Mouse (Mus musculus): ENCODE results near the gene Gm42420. TPM values are rescaled to one million over a fixed set of nuclear protein-coding genes. Genes with fewer than 3 reads are reported as not detected.

The Gm42420 gene
- 3.4 TPM for polyA plus RNA-seq (2017; shearing (Covaris generic))

DNA sequence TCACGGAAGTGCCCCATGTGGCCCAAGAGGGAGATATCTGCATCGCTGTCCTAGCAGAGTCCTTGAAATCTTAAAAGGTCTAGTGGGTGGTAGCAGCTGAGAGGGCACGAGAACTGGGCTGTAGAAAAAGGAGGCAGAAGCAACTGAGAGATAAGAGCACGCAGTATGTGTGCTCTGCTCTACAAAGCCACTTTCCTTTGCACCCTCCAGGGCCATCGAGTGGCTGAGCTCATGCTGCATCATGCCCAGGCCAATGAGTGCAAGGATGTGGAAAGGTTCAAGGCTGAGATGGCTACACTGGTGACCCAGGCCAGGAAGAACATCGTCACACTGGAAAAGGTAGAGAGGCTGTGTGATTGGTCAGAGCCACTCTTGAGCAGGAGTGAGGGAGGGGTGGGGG, at the start of gene Gm42420:
Gene Gm42420 (plus strand): TSS at position 237 of the 400 bp plus-strand sequence.

GRCm38 (mm10) chr6:39557723-39558261, 27.8 kb upstream of the Gm42420 start, which contains the start of gene Dennd2a:
Gene Dennd2a, minus strand, starts transcription at chr6:39557867.

DNA sequence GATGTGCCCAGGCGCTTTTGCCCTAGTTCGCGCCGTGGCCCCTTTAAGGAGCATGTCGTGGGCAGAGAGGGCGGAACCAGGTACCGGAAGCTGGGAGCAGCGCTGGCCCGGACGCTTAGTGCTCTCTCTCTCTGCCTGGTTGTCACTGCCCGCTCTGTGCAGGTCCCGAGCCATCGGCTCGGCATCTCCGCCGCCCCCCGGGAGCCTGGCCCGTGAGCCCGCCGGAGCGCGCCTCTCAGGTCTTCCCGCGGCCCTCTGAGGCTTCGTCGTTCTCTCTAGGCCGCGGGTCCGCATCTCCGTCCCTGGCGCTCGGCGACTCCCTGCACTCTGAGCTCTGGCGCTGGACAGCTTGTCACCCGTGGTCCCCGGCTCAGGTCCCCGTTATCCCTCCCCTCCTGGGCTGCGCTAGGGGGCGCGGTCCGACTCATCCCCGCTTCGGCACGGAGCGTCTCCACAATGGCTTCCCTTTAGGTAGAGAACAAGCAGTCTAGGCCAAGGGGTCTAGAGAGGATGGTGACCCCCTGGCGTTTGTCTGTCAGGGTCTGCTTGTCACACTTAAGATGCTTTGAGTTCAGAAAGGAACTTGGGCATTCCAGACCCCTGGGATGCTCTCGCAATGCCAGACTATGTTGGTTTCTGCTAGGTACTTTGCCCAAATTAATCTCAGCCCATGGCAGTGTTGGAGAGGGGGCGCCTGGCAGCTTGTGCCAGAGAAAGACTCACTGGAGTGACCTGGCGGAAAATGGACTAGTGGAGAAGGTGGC, 11.6 kb upstream of the Gm42420 start, which contains the start of gene Adck2:
Gene Adck2 (plus strand): TSS at position 83 of the 764 bp plus-strand sequence.

DNA sequence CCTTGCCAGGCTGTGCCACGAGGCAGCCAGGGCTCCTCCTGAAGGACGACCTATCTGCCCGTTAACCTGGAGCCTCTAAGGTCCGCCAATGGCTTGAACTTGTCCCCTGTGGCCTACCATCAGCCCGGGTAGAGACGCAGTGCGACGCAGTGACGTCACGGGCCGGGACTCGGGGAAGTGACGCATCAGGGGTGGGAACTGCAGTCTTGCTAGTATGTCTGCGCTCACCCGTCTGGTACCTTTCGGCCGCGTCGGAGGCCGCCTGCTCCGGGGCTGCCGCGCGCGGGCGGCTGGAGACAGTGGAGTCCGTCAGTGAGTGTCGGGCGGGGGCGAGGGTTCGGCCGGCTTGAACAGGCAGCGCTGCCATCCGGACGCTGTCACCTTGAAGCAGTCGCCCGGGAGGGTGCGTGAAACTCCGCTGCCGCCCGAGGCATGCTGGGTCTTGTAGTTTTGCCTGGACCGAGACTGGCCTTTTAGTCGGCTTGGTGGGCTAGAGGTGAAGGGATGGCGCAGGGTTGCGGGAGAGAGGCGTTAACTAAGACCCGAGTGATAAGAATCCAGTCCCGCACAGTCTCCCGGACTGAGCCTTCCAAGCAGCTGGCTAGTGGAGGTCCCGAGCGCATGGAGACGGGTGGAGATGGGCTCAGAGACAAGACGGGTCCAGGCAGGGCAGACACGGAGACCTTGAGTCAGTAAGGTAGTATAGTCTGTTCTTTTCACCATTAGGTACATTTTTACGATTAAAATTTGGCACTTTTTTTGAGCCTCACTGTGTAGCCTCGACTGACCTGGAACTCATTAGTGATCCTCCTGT, 7.1 kb downstream of the Gm42420 start, which contains the start of gene Ndufb2:
Gene Ndufb2 (plus strand): TSS at position 174 of the 814 bp plus-strand sequence.

Other genes starting within 250 kb of the Gm42420 start
- 45.1 TPM for gene Slc37a3, start 208.1 kb upstream of the Gm42420 start, polyA plus RNA-seq (2017; shearing (Covaris generic))
- 12.1 TPM for gene Rab19, start 204.6 kb upstream of the Gm42420 start, polyA plus RNA-seq (2017; shearing (Covaris generic))
- gene Mkrn1, start 165.3 kb upstream of the Gm42420 start, polyA plus RNA-seq (2017; shearing (Covaris generic)): 231 TPM
- gene Dennd2a, start 27.9 kb upstream of the Gm42420 start, polyA plus RNA-seq (2017; shearing (Covaris generic)): 0.25 TPM
- 45.2 TPM for gene Adck2, start 11.9 kb upstream of the Gm42420 start, polyA plus RNA-seq (2017; shearing (Covaris generic))
- 88.6 TPM for gene Ndufb2, start 6.8 kb downstream of the Gm42420 start, polyA plus RNA-seq (2017; shearing (Covaris generic))
- gene Braf, start 139.7 kb downstream of the Gm42420 start, polyA plus RNA-seq (2017; shearing (Covaris generic)): 23.8 TPM
- 74.4 TPM for gene Mrps33, start 225.2 kb downstream of the Gm42420 start, polyA plus RNA-seq (2017; shearing (Covaris generic))

Data from naive thymus-derived CD4-positive, alpha-beta T cell, adult 5 months (primary cell).